Mouse (Mus musculus) liver, embryonic 14.5 days (tissue): ENCODE measurements around the gene Dap. TPM values are rescaled to one million over a fixed set of nuclear protein-coding genes. Genes with fewer than 3 reads are reported as not detected.

Source experiments
- ATAC-seq: fragments of 200-750 bp; cut with Nextera tagmentation; 2 replicates; pipeline ENCODE4 v1.8.0; 2017; ENCODE audit warnings: moderate number of reproducible peaks, mild to moderate bottlenecking, moderate library complexity; ENCODE audit not compliant: insufficient read depth
- DNase-seq, 3 experiments: peaks; one replicate each; pipeline ENCODE4 v3.0.0-alpha.2; 2012 to 2013; ENCODE audit warnings: low read depth in 3 of 3, low spot score in 3 of 3
- H3K27ac ChIP-seq: fragments of 300-500 bp; sonication (generic); 2 replicates; pipeline ENCODE4 v1.5.1; 2014; ENCODE audit warnings: moderate library complexity, mild to moderate bottlenecking, control low read depth, inconsistent platforms
- H3K27me3 ChIP-seq: fragments of 300-500 bp; sonication (generic); 2 replicates; pipeline ENCODE4 v1.6.1; 2014; ENCODE audit warnings: mild to moderate bottlenecking, low read length, moderate library complexity; ENCODE audit not compliant: control insufficient read depth, insufficient read depth
- H3K36me3 ChIP-seq: fragments of 300-500 bp; sonication (generic); replicated peaks from 2 replicates; pipeline ENCODE4 v1.6.1; 2014; ENCODE audit warnings: low read depth; ENCODE audit not compliant: control insufficient read depth, insufficient read depth
- H3K4me1 ChIP-seq, 2 experiments: fragments of 200-500 bp in 1 of 2; fragments of 300-500 bp in 1 of 2; sonication (generic) in 1 of 2; replicated peaks; 2 replicates each; pipeline ENCODE4 v1.6.1; 2012 to 2014; ENCODE audit warnings: antibody characterized with exemption in 1 of 2, inconsistent platforms in 1 of 2, low read length in 1 of 2; ENCODE audit not compliant: control insufficient read depth in 2 of 2, insufficient read depth in 2 of 2
- H3K4me2 ChIP-seq: fragments of 300-500 bp; sonication (generic); 2 replicates; pipeline ENCODE4 v1.6.1; 2014; ENCODE audit warnings: low read depth, mild to moderate bottlenecking, control low read depth, moderate library complexity
- H3K4me3 ChIP-seq, 2 experiments: fragments of 200-500 bp in 1 of 2; fragments of 300-500 bp in 1 of 2; sonication (generic) in 1 of 2; 2 replicates each; pipeline ENCODE4 v1.5.1; 2012 to 2014; ENCODE audit warnings: low read depth in 2 of 2, low read length in 2 of 2, mild to moderate bottlenecking in 2 of 2, control low read depth in 1 of 2, inconsistent platforms in 1 of 2, moderate library complexity in 1 of 2; ENCODE audit not compliant: insufficient read depth in 1 of 2
- H3K9ac ChIP-seq: fragments of 300-500 bp; sonication (generic); replicated peaks from 2 replicates; pipeline ENCODE4 v1.6.1; 2014; ENCODE audit warnings: mild to moderate bottlenecking, control low read depth, moderate library complexity
- H3K9me3 ChIP-seq: fragments of 300-500 bp; sonication (generic); 2 replicates; pipeline ENCODE4 v1.6.1; 2016; ENCODE audit warnings: low read length, mixed read lengths; ENCODE audit not compliant: control insufficient read depth
- CTCF ChIP-seq: IDR thresholded peaks from 2 replicates; pipeline ENCODE4 v1.5.1; 2016; ENCODE audit warnings: antibody characterized with exemption, low read depth, control low read depth
- EP300 ChIP-seq: IDR thresholded peaks from 2 replicates; pipeline ENCODE4 v1.6.1; 2016; ENCODE audit warnings: antibody characterized with exemption, low read depth
- WGBS: fragments of 180-500 bp; shearing (Covaris S2); extraction: QIAGEN DNeasy Blood & Tissue Kit; methylation state at CpG from one replicate; pipeline ENCODE4 v1.1.7; 2014; ENCODE audit not compliant: insufficient replicate concordance; 5-methylcytosine and 5-hydroxymethylcytosine counted together
- polyA plus RNA-seq, 2 experiments: library from polyadenylated mRNA; depleted of rRNA in 1 of 2; stranded (reverse) in 1 of 2; unstranded in 1 of 2; fragments of >200 nt; fragmentation: Nextera tagmentation in 1 of 2; extraction: Ambion mirVana in 1 of 2; gene quantifications; 2 replicates each; pipeline versions ENCODE4 v1.2.1 to v1.2.3; 2012 to 2014

The Dap gene
- polyA plus RNA-seq, 2 experiments: 22.5 to 44.4 TPM

- Histone ChIP-seq H3K27ac (no peak overlapping the region), H3K27me3 (no peaks in the 10 kb centered on the region), H3K9ac (no peak overlapping the region), H3K4me3 (no peak overlapping the region), H3K4me1 (peaks cover 0 to 7% of the 10 kb centered on the region in 2 experiments; a peak in 1 of 4 replicates), H3K9me3 (no peaks in the 10 kb centered on the region), H3K4me2 (no peak overlapping the region), H3K36me3 (no peaks in the 10 kb centered on the region)
- TF ChIP-seq CTCF: no peak
- no peak for TF ChIP-seq EP300
- 46% methylated on average over 3 of the region's 3 CpGs for WGBS
- DNase-seq (no peak), ATAC-seq (no peak)
Measured at GRCm38 (mm10) chr15:31282353-31282752, 58.2 kb downstream of the Dap start.

- peaks cover 0 to 7% of the 10 kb centered on the region in 2 experiments; a peak in 1 of 4 replicates for H3K4me1 ChIP-seq
- no peak overlapping the region for H3K27ac ChIP-seq
- no peak overlapping the region for H3K4me2 ChIP-seq
- H3K9me3 ChIP-seq: no peaks in the 10 kb centered on the region
- no peak for ATAC-seq
- 47% methylated on average over 5 of the region's 5 CpGs for WGBS
- H3K27me3 ChIP-seq: no peaks in the 10 kb centered on the region
- no peaks in the 10 kb centered on the region for H3K36me3 ChIP-seq
- H3K9ac ChIP-seq: no peak overlapping the region
- TF ChIP-seq EP300 (no peak), CTCF (peak; percentile 35)
- no peak overlapping the region for H3K4me3 ChIP-seq
- DNase-seq: no peak
Measured at GRCm38 (mm10) chr15:31284142-31284541, 60.0 kb downstream of the Dap start.

GRCm38 (mm10) chr15:31284922-31285631 lies 61.0 kb downstream of the Dap start:
- no peaks in the 10 kb centered on the region for H3K9me3 ChIP-seq
- no peaks in the 10 kb centered on the region for H3K27me3 ChIP-seq
- no peak overlapping the region for H3K4me3 ChIP-seq
- ATAC-seq (no peak), DNase-seq (no peak)
- peaks cover 0 to 7% of the 10 kb centered on the region in 2 experiments; a peak in 1 of 4 replicates for H3K4me1 ChIP-seq
- 55% methylated on average over 17 of the region's 17 CpGs for WGBS
- H3K36me3 ChIP-seq: no peaks in the 10 kb centered on the region
- H3K4me2 ChIP-seq: no peak overlapping the region
- TF ChIP-seq EP300 (no peak), CTCF (no peak)
- H3K27ac ChIP-seq: no peak overlapping the region
- H3K9ac ChIP-seq: no peak overlapping the region

- no peaks in the 10 kb centered on the region for H3K27me3 ChIP-seq
- peaks cover 0 to 7% of the 10 kb centered on the region in 2 experiments; a peak in 1 of 4 replicates for H3K4me1 ChIP-seq
- no peaks in the 10 kb centered on the region for H3K36me3 ChIP-seq
- no peak overlapping the region for H3K4me2 ChIP-seq
- DNase-seq (no peak), ATAC-seq (no peak)
- no peak overlapping the region for H3K9ac ChIP-seq
- TF ChIP-seq CTCF (no peak), EP300 (no peak)
- H3K27ac ChIP-seq: no peak overlapping the region
- no peak overlapping the region for H3K4me3 ChIP-seq
- no peaks in the 10 kb centered on the region for H3K9me3 ChIP-seq
- WGBS: 59% methylated on average over 3 of the region's 3 CpGs
Measured at GRCm38 (mm10) chr15:31285695-31286094, 61.6 kb downstream of the Dap start.

- no peak for DNase-seq
- H3K9me3 ChIP-seq: no peaks in the 10 kb centered on the region
- no peak overlapping the region for H3K4me2 ChIP-seq
- no peak overlapping the region for H3K9ac ChIP-seq
- H3K36me3 ChIP-seq: no peaks in the 10 kb centered on the region
- H3K27ac ChIP-seq: no peak overlapping the region
- 35% methylated on average over 3 of the region's 3 CpGs for WGBS
- no peak for ATAC-seq
- no peak for TF ChIP-seq EP300
- H3K4me1 ChIP-seq: no peaks in the 10 kb centered on the region
- no peak overlapping the region for H3K4me3 ChIP-seq
- H3K27me3 ChIP-seq: peaks cover 10% of the 10 kb centered on the region
Measured at GRCm38 (mm10) chr15:31292627-31293026, 68.5 kb downstream of the Dap start.
